Mouse (Mus musculus) myocyte (in vitro differentiated cells): ENCODE data around the gene Gm48551.

Source experiments
- MYOD1 ChIP-seq, 3 experiments: IDR thresholded peaks; one replicate each; pipeline ENCODE4 v1.6.1; 2011; ENCODE audit warnings: control low read depth in 2 of 3, low read depth in 2 of 3, mild to moderate bottlenecking in 2 of 3, moderate library complexity in 1 of 3; ENCODE audit not compliant: insufficient read length in 2 of 3, control insufficient read depth in 1 of 3
- POLR2A ChIP-seq: IDR thresholded peaks from one replicate; pipeline ENCODE4 v1.6.1; 2011; ENCODE audit warnings: low read depth, mild to moderate bottlenecking, control low read depth, moderate library complexity; ENCODE audit not compliant: insufficient read length
- TCF12 ChIP-seq: IDR thresholded peaks from one replicate; pipeline ENCODE4 v1.6.1; 2011; ENCODE audit warnings: mild to moderate bottlenecking, control low read depth; ENCODE audit not compliant: poor library complexity, insufficient read depth, severe bottlenecking
- USF1 ChIP-seq: IDR thresholded peaks from one replicate; pipeline ENCODE4 v1.6.1; 2011; ENCODE audit warnings: low read depth, mild to moderate bottlenecking, control low read depth, moderate library complexity

- TF ChIP-seq POLR2A = no peak
- no peak for TF ChIP-seq USF1
- TF ChIP-seq MYOD1 (IDR thresholded peaks at IDR 0.05; ENCODE audit: control insufficient read depth in 1 of 3, insufficient read length in 2 of 3, low read depth in 2 of 3) = no peak
- no peak for TF ChIP-seq TCF12
These were observed 1.5 kb downstream of the Gm48551 start for GRCm38 (mm10) chr10:81385603-81386306.
